Mouse (Mus musculus): ENCODE data around the gene Megf6. TPM values are rescaled to one million over a fixed set of nuclear protein-coding genes. Genes with fewer than 3 reads are reported as not detected.
A peak's percentile ranks its signal among the peaks of the same experiment; 100 is the strongest.

Gene Megf6
- total RNA-seq, 2 experiments from 2014 or later: 33.8 to 41.5 TPM

DNA sequence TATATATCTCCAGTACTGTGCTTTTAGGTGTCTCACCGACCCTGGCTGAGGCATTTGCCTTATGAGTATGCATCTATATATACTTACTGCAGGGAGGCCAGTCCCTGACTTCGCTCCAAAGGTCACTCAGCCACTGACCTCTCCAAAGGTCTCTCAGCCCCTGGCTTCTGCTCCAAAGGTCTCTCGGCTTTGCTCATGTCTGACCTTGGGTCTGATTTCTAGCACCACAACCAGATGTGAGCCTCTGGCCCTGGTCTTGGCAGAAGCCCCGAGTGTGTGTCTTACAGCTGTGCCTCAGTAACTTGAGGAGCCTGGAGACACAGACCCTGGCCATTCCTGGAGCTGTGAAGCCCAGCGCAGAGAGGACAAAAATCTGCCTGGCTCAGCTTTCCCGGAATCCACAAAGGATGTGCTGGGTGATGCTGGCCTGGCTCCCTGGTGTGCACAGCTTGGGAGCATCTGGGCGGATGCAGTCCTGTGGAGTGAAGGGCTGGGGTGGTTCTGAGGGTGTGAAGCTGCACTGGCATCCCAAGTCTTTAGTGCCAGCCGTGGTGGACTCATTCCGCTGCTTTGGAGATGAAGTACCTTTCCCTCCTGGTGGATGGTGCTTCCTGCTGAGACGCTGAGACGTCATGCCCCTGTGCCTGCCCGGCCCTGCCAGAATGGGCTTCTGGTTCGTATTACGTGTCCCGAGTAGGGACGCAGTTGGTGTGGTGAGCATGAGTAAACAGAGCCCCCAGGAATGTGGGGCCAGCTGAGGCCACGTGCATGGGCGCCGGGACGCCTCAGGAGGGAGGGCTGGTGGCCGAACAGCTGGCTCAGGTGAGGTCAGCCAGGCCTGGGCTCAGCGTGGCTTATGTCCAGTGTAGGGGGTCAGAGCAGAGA lies 76.9 kb downstream of the Megf6 start:
- peak; percentile 31 to 37 for DNase-seq
- intact Hi-C loops (cut with DNase I): no loop called here

DNA sequence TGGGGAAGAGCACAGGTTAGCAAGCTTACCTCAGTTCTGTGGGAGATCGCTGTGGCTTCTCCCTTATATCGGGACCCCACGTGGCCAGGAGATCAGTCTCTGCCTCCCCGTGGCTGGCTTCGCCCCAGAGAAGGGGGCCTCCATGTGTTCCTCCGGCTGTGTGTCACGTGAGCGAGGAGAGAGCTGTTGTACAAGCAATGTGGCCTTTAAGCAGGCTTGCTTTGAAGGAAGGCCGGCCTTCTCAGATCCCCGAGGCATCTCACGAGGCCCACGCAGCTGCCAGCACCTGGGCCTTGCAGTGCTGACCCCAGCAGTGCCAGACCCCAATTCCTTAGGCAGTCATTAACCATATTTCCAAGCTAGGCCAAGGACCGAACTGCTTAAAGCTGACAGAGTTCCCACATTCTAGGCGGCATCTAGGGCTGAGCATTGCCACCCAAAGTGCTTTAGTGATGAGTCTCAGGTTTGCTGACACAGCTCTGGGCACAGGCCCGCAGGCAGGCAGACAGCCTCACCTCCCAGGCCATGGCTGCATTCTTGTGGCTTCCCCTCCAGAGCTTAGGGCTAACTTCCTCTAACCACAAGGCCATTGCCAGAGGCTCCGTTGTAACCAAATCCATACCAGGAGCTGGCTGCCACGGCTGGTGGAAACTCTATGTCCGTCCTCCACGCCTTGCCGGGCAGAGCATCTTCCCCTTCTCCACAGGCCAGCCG lies 77.7 kb downstream of the Megf6 start:
- no peak for DNase-seq
- intact Hi-C loops (cut with DNase I): no loop called here

DNA sequence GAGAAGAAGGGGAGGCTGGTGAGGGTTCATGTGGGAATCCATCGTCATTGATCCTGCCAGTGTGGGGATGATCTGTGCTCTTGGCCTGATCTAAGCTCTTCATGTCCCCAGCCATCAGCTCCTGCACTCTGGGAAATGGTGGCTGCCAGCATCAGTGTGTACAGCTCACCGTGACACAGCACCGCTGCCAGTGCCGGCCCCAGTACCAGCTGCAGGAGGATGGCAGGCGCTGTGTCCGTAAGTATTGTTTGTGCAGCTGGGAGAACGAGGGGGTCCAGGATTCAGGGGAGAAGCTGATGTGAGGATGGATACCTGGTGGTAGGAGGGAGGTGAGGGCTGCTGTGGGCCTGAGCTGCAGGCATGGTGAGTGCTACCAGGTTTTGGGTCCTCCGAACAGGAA lies 78.8 kb downstream of the Megf6 start:
- DNase-seq: no peak
- intact Hi-C loops (cut with DNase I): no loop called here

DNA sequence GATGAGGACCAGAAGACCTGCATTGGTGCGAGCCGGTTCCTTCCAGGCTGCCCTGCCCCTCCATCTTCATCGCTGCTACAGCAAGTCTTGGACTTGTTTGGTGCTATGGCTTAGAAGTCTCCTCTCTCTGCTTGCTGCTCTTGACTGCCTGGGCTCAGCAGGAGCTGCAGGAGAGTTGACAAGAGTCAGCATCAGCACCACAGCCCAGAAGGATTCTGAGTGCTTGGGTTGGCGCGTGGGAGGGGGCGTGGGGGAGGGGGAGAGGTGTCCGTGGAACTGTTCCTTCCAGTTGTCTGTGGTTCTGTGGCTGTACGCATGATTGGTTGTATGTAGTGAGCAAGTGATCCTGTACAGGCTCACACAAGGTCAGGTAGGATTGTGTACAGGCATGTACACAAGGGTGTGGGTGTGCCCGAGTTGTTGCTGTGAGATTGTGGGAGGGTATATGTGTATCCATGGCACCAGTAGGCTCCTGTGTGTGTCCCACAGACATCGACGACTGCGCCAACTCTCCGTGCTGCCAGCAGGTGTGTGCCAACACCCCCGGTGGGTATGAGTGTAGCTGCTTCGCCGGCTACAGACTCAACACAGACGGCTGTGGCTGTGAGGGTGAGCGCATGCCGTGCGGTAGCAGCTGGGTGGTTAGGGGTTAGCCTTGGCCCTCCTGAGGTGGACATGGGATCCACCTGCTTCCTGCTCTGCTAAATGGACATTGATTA lies 82.2 kb downstream of the Megf6 start:
- DNase-seq: no peak
- intact Hi-C loops (cut with DNase I): no loop called here

DNA sequence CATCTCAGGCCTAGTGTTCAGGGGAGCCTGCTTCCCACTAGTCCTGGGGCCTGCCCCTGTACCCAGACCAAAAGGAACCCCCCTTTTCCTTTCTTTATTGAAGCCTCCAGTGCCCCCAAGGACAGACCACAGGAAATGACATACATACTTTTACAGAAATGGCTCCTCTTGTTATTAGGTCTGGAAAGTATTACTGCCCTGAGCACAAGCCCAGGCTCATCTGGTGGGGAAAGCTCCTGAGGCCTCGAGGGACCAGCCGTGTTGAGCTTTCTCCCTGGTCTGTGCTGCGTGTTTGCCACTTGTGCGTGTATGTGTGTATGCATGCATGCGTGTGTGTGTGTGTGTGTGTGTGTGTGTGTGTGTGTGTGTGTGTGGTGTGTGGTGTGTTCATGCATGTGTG lies 90.2 kb downstream of the Megf6 start:
- DNase-seq: no peak

DNA sequence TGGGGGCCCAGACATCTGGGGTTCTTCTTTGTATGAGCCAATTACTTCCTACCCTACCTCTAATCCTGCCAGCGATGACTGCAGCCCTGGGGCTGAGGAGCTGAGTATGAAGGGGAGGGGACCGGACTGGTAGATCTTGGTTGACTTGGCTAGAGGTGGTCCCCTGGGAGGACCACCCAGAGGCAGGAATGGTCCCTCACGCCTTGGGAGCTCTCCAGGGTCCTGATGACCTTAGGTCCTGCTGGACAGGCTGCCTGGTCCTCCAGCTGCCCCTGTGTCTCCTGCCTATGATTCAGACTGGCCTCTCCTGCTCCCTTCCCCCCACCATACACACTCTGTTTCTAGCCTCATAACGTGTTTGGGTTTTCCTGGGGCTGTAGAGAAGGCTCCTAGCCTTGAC lies 91.5 kb downstream of the Megf6 start:
- intact Hi-C loops (cut with DNase I): no loop called here

More for the DNA sequence above, 90.2 kb downstream of the Megf6 start:
- intact Hi-C loops (cut with DNase I): no loop called here

GRCm38 (mm10) chr4:154267511-154267910 lies 97.0 kb downstream of the Megf6 start:
- intact Hi-C loops (cut with DNase I): no loop called here
- no peak for DNase-seq

More for the DNA sequence above, 91.5 kb downstream of the Megf6 start:
- peak in 1 of 2 experiments; percentile 34 for DNase-seq

DNA sequence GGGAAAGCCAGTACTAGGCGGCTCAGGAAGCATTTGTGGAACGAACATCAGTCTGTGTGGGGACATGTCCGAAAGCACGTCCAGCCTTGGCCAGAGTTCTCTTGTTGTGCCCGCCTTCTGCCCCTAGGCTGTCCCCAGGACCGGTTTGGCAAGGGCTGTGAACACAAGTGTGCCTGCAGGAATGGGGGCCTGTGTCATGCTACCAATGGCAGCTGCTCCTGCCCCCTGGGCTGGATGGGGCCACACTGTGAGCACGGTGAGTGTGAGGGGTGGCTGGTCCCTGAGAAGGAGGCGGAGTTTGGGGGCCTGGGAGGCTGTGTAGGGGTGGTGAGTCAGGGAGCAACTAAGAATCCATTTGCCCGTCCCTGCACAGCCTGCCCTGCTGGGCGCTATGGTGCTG lies 99.0 kb downstream of the Megf6 start:
- no peak for DNase-seq
- intact Hi-C loops (cut with DNase I): loop anchor here (2.0 kb wide), 1 partner anchor 49 kb away; no protein-coding TSS in a partner anchor

DNA sequence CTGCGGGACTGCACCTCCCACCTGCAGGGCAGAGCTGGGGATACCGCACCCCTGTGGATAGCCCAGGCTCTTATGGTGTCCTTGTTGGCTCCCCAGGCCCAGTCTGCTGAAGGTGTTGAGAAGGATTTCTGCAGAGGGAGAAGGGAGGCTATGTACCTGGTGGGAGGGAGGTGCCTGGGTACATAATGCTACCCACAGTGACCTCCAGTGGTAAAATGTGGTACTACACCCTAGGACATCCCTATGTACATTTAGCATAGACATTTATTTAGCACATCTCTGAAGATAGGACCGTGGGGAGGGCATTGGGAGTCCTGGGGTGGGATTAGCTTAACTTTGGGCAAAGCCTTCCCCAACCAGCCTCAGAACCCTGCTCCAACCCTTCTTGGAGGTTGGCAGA lies 102.5 kb downstream of the Megf6 start:
- DNase-seq: peak; percentile 61 to 78
- intact Hi-C loops (cut with DNase I): loop anchor here (1.0 to 2.0 kb wide), 2 partner anchors 110 to 208 kb away; no protein-coding TSS in a partner anchor

GRCm38 (mm10) chr4:154279481-154279880 lies 109.0 kb downstream of the Megf6 start:
- DNase-seq: no peak
- intact Hi-C loops (cut with DNase I): no loop called here

- intact Hi-C loops (cut with DNase I): no loop called here
- DNase-seq: no peak
Observed at GRCm38 (mm10) chr4:154283671-154284070, 113.1 kb downstream of the Megf6 start.

DNA sequence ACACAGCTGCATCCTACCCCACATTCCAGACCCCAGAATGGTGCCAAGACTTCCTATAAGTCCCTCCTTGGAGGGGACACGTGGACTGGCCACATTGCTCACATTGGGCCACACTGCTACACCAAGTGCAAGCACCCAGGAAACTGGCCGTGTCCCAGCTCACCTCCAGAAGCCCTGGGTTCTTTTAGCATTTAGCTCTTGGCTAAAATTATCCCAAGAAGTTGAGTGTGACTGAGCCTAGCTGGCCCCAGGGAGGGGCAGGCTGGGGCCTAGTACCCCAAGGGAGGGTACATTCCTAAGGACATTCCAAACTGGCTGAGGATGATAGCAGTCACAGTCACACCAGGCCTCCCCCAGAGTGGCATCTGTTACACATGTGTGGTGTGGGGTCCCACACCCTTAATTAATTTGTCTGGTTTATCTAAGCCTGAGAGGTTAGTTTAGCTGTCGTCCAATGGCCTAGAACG lies 123.2 kb downstream of the Megf6 start:
- no peak for DNase-seq
- intact Hi-C loops (cut with DNase I): no loop called here

DNA sequence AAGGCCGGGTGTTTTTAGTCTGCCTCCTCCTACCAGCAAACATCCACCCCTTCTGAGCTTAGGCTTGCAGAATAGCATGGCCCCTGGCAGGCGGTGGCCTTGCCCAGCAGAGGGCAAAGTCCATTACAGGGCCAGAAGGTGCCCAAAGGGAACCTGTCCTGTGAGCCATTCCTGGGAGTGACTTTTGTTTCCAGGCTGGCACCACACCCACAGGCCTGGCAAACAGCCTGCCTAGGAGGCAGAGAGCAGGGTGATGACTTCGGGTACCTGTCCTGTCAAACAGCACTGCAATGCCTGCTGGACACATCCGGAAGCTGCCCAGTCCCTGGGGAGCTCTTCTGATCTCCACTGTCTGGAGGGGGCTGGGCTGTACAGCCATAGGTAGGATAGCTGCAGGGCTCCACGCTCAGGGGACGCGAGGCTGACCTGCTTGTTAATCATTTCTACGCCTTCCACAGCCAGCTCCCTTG lies 123.8 kb downstream of the Megf6 start:
- intact Hi-C loops (cut with DNase I): no loop called here
- no peak for DNase-seq

DNA sequence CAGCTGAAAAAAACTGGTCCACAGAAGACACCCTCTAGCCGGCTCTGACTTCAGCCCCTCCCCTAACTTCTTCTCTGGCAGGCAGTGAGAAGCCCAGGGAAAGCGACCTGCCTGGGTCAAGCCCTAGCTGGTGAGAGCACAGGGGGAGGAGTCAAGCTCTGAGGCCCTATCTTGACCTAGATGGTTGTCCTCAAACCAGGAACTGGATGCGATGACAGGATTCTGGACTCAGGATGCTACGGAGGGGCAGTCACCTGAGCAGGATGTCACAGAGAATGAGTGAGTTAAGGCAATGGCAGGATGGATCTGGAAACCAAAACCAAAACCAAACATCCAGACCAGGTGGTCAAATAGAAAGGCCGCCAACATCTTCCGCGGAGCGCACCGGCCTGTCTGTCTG lies 127.2 kb downstream of the Megf6 start:
- no peak for DNase-seq
- intact Hi-C loops (cut with DNase I): no loop called here

GRCm38 (mm10) chr4:154299541-154300271 lies 129.2 kb downstream of the Megf6 start:
- no peak for DNase-seq

DNA sequence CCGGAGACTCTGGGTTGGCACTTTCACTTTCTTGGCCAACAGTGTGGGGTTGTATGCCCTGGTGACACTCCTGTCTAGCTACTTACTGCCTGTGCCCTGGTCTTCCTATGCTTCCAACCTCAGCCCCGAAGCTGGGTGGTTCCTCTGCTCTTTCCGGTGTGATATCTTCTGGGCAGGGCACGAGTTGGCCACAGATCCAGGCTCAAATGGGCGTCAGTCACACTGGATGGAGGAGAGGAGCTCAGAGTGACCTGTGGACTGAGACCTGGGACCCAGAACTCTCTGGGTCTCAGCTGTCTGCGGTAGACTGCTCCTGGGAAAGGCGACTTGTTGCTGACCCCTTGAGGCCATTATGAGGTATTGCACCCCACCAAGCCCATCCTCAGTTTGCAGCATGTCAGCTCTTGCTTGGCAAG lies 130.9 kb downstream of the Megf6 start, which contains the start of gene Arhgef16:
Gene Arhgef16, minus strand, starts transcription at position 211 of the 416 bp plus-strand sequence.
- intact Hi-C loops (cut with DNase I): loop anchor here (2.0 to 10.0 kb wide), 2 partner anchors 139 to 237 kb away; no protein-coding TSS in a partner anchor
- peak; percentile 56 to 70 for DNase-seq

More at GRCm38 (mm10) chr4:154299541-154300271, 129.2 kb downstream of the Megf6 start:
- intact Hi-C loops (cut with DNase I): loop anchor here (2.0 to 10.0 kb wide), 2 partner anchors 137 to 235 kb away; no protein-coding TSS in a partner anchor

GRCm38 (mm10) chr4:154309131-154309530 lies 138.6 kb downstream of the Megf6 start:
- intact Hi-C loops (cut with DNase I): loop anchor here (10.0 kb wide), 1 partner anchor 244 kb away; no protein-coding TSS in a partner anchor
- DNase-seq: no peak

GRCm38 (mm10) chr4:154310576-154311262 lies 140.2 kb downstream of the Megf6 start:
- intact Hi-C loops (cut with DNase I): no loop called here

More at GRCm38 (mm10) chr4:154310576-154311262, 140.2 kb downstream of the Megf6 start:
- DNase-seq: no peak
